Mouse (Mus musculus) lung, postnatal 0 days (tissue): ENCODE results near the gene Jak1.

Experiments
- CTCF ChIP-seq: IDR thresholded peaks from 2 replicates; pipeline ENCODE4 v1.5.1; 2016; ENCODE audit warnings: antibody characterized with exemption, mild to moderate bottlenecking
- EP300 ChIP-seq: IDR thresholded peaks from 2 replicates; pipeline ENCODE4 v1.6.1; 2016; ENCODE audit warnings: antibody characterized with exemption, mild to moderate bottlenecking, control low read depth

GRCm38 (mm10) chr4:101264741-101265513 is at the start of gene Jak1:
- TF ChIP-seq CTCF (no peak), EP300 (no peak)
